Comparison of ENCODE assay signal across 8 mouse cellular contexts in the genomic region with DNA sequence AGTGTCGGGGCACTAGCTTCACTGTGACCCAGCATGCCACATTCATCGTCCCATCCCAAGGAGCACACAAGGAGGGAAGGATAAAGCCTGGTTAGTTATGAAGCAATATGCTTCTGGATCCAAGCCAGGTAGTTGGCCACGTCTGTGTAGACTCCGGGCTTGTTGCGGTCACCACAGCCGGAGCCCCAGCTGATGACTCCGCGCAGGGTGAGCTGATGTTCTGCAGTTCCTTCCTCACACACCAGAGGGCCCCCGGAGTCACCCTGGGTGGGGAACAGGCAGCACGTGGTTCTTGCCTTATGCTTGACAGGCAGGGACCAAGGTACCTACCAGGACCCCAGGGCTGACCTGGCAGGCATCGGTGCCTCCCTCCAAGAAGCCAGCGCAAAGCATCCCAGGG. TPM values are rescaled to one million over a fixed set of nuclear protein-coding genes. Genes with fewer than 3 reads are reported as not detected.
DNase-seq lines count a peak whose midpoint lies in the region; ATAC-seq and TF ChIP-seq lines count a peak whose summit lies in the region.

No protein-coding gene starts in this region.

- WGBS in bone marrow, adult 2 months: 2% methylated on average over 12 of the region's 12 CpGs
- 8% methylated on average over 12 of the region's 12 CpGs for WGBS in embryonic facial prominence, embryonic 15.5 days
- WGBS in heart, embryonic 13.5 days: 12% methylated on average over 12 of the region's 12 CpGs
- WGBS in liver, embryonic 11.5 days: 13% methylated on average over 12 of the region's 12 CpGs

- DNase-seq in B cell, adult 2 months: peak; percentile 97 to 98
- DNase-seq in kidney, postnatal 10 days: peak; percentile 92
- peak; percentile 77 for DNase-seq in liver, embryonic 11.5 days (ENCODE audit: low spot score)
- peak; percentile 93 for DNase-seq in naive thymus-derived CD4-positive, alpha-beta T cell, adult 2 months (ENCODE audit: low read depth)
- DNase-seq in splenic B cell, adult 2 months (ENCODE audit: low read depth, low spot score): peak; percentile 92

- H3K4me3 ChIP-seq in bone marrow, adult 2 months (replicated peaks; ENCODE audit: control insufficient read depth, low read depth, low read length): no peak overlapping the region
- H3K4me3 ChIP-seq in embryonic facial prominence, embryonic 15.5 days (replicated peaks): no peak overlapping the region
- H3K4me3 ChIP-seq in heart, embryonic 13.5 days: no peak overlapping the region
- H3K4me3 ChIP-seq in liver, embryonic 11.5 days (ENCODE audit: low read depth, low read length): no peak overlapping the region

- H3K27me3 ChIP-seq in embryonic facial prominence, embryonic 15.5 days: peaks cover 54% of the 10 kb centered on the region
- peaks cover 88% of the 10 kb centered on the region for H3K27me3 ChIP-seq in heart, embryonic 13.5 days (replicated peaks)
- H3K27me3 ChIP-seq in liver, embryonic 11.5 days (replicated peaks; ENCODE audit: control insufficient read depth, insufficient read depth, low read length): peaks cover 73% of the 10 kb centered on the region
- H3K27me3 ChIP-seq in splenic B cell, adult 2 months (ENCODE audit: control insufficient read depth, insufficient read depth, low read length, poor library complexity, severe bottlenecking): no peaks in the 10 kb centered on the region

- H3K9me3 ChIP-seq in embryonic facial prominence, embryonic 15.5 days (replicated peaks): no peaks in the 10 kb centered on the region
- no peaks in the 10 kb centered on the region for H3K9me3 ChIP-seq in heart, embryonic 13.5 days
- H3K9me3 ChIP-seq in liver, embryonic 11.5 days (ENCODE audit: control insufficient read depth, low read length): no peaks in the 10 kb centered on the region

- no peak overlapping the region for H3K9ac ChIP-seq in embryonic facial prominence, embryonic 15.5 days
- no peak overlapping the region for H3K9ac ChIP-seq in heart, embryonic 13.5 days
- H3K9ac ChIP-seq in liver, embryonic 11.5 days (ENCODE audit: low read depth, low read length): no peak overlapping the region

- peak overlapping the region; percentile 28 for H3K4me2 ChIP-seq in embryonic facial prominence, embryonic 15.5 days (replicated peaks)
- no peak overlapping the region for H3K4me2 ChIP-seq in heart, embryonic 13.5 days
- no peak overlapping the region for H3K4me2 ChIP-seq in liver, embryonic 11.5 days

- TF ChIP-seq CTCF in bone marrow, adult 2 months (IDR thresholded peaks at IDR 0.05; ENCODE audit: control insufficient read depth, insufficient read depth, low read length): peak; percentile 86

- peaks cover 15% of the 10 kb centered on the region for H3K4me1 ChIP-seq in bone marrow, adult 2 months (ENCODE audit: control insufficient read depth, insufficient read depth, low read length)
- peaks cover 37% of the 10 kb centered on the region for H3K4me1 ChIP-seq in embryonic facial prominence, embryonic 15.5 days
- H3K4me1 ChIP-seq in heart, embryonic 13.5 days: peaks cover 17% of the 10 kb centered on the region
- peaks cover 7% of the 10 kb centered on the region for H3K4me1 ChIP-seq in liver, embryonic 11.5 days (replicated peaks; ENCODE audit: control insufficient read depth, insufficient read depth, low read length)

- H3K36me3 ChIP-seq in embryonic facial prominence, embryonic 15.5 days: no peaks in the 10 kb centered on the region
- H3K36me3 ChIP-seq in heart, embryonic 13.5 days: no peaks in the 10 kb centered on the region
- no peaks in the 10 kb centered on the region for H3K36me3 ChIP-seq in liver, embryonic 11.5 days (ENCODE audit: control insufficient read depth, insufficient read depth, low read length)
- no peaks in the 10 kb centered on the region for H3K36me3 ChIP-seq in splenic B cell, adult 2 months (ENCODE audit: control insufficient read depth, insufficient read depth, low read length, poor library complexity, severe bottlenecking)

- ATAC-seq in embryonic facial prominence, embryonic 15.5 days (ENCODE audit: insufficient number of reproducible peaks, low FRiP score, low TSS enrichment, low read depth): peak; percentile 40; the same call in 1 of the 2 replicates
- ATAC-seq in heart, embryonic 13.5 days (ENCODE audit: extremely low read depth, insufficient number of reproducible peaks, low FRiP score, low TSS enrichment): peak; percentile 44; the same call in 1 of the 2 replicates
- ATAC-seq in liver, embryonic 11.5 days (replicated peaks; ENCODE audit: low FRiP score): peak; percentile 63

- no peak overlapping the region for H3K27ac ChIP-seq in bone marrow, adult 2 months (ENCODE audit: control insufficient read depth, insufficient read depth, low read depth, low read length, poor library complexity)
- H3K27ac ChIP-seq in embryonic facial prominence, embryonic 15.5 days (replicated peaks): no peak overlapping the region
- H3K27ac ChIP-seq in heart, embryonic 13.5 days (replicated peaks): no peak overlapping the region
- H3K27ac ChIP-seq in liver, embryonic 11.5 days (ENCODE audit: low read depth, low read length): no peak overlapping the region

- TF ChIP-seq POLR2A in bone marrow, adult 2 months (IDR thresholded peaks at IDR 0.05; ENCODE audit: borderline replicate concordance, control insufficient read depth, low read depth, low read length): no peak; the same call in 1 of the 2 replicates

RNA-seq across cellular contexts. Expression of gene Pfn3, which starts 3.0 kb away (rescaled TPM):
- not detected in 2 replicates for polyA plus RNA-seq in bone marrow, adult 2 months (2011; ENCODE audit: insufficient read depth, insufficient read length, low replicate concordance, missing spikeins)
- polyA plus RNA-seq in embryonic facial prominence, embryonic 15.5 days (2015; fragmentation: Nextera tagmentation; extraction: Ambion mirVana): not detected in 2 replicates
- polyA plus RNA-seq in heart, embryonic 13.5 days (2015; fragmentation: Nextera tagmentation; extraction: Ambion mirVana): not detected in 2 replicates
- not detected in 2 replicates for polyA plus RNA-seq in liver, embryonic 11.5 days (2014; fragmentation: Nextera tagmentation; extraction: Ambion mirVana)

RNA-seq across cellular contexts. Expression of gene F12, which starts 8.6 kb away (rescaled TPM):
- 1.3 TPM in 2 replicates for polyA plus RNA-seq in bone marrow, adult 2 months (2011; ENCODE audit: insufficient read depth, insufficient read length, low replicate concordance, missing spikeins)
- polyA plus RNA-seq in embryonic facial prominence, embryonic 15.5 days (2015; fragmentation: Nextera tagmentation; extraction: Ambion mirVana): 0.16 TPM in 1 of 2 replicates, not detected in the other
- 0.28 and 2.2 TPM in 2 replicates for polyA plus RNA-seq in heart, embryonic 13.5 days (2015; fragmentation: Nextera tagmentation; extraction: Ambion mirVana)
- polyA plus RNA-seq in liver, embryonic 11.5 days (2014; fragmentation: Nextera tagmentation; extraction: Ambion mirVana): 62.3 and 63.4 TPM in 2 replicates

RNA-seq across cellular contexts. Expression of gene Slc34a1, which starts 20.0 kb away (rescaled TPM):
- polyA plus RNA-seq in bone marrow, adult 2 months (2011; ENCODE audit: insufficient read depth, insufficient read length, low replicate concordance, missing spikeins): 6.7 TPM in 1 of 2 replicates, not detected in the other
- polyA plus RNA-seq in embryonic facial prominence, embryonic 15.5 days (2015; fragmentation: Nextera tagmentation; extraction: Ambion mirVana): 0.11 TPM in 1 of 2 replicates, not detected in the other
- polyA plus RNA-seq in heart, embryonic 13.5 days (2015; fragmentation: Nextera tagmentation; extraction: Ambion mirVana): not detected in 2 replicates
- not detected in 2 replicates for polyA plus RNA-seq in liver, embryonic 11.5 days (2014; fragmentation: Nextera tagmentation; extraction: Ambion mirVana)

RNA-seq across cellular contexts. Expression of gene Grk6, which starts 26.9 kb away (rescaled TPM):
- polyA plus RNA-seq in bone marrow, adult 2 months (2011; ENCODE audit: insufficient read depth, insufficient read length, low replicate concordance, missing spikeins): 64.8 and 109 TPM in 2 replicates
- 43.8 and 45.1 TPM in 2 replicates for polyA plus RNA-seq in embryonic facial prominence, embryonic 15.5 days (2015; fragmentation: Nextera tagmentation; extraction: Ambion mirVana)
- 16.7 and 17.7 TPM in 2 replicates for polyA plus RNA-seq in heart, embryonic 13.5 days (2015; fragmentation: Nextera tagmentation; extraction: Ambion mirVana)
- 45.8 and 49.0 TPM in 2 replicates for polyA plus RNA-seq in liver, embryonic 11.5 days (2014; fragmentation: Nextera tagmentation; extraction: Ambion mirVana)

RNA-seq across cellular contexts. Expression of gene Prr7, which starts 46.1 kb away (rescaled TPM):
- 3.1 and 4.1 TPM in 2 replicates for polyA plus RNA-seq in bone marrow, adult 2 months (2011; ENCODE audit: insufficient read depth, insufficient read length, low replicate concordance, missing spikeins)
- 1.5 TPM in 2 replicates for polyA plus RNA-seq in embryonic facial prominence, embryonic 15.5 days (2015; fragmentation: Nextera tagmentation; extraction: Ambion mirVana)
- polyA plus RNA-seq in heart, embryonic 13.5 days (2015; fragmentation: Nextera tagmentation; extraction: Ambion mirVana): not detected in 2 replicates
- 0.29 and 0.35 TPM in 2 replicates for polyA plus RNA-seq in liver, embryonic 11.5 days (2014; fragmentation: Nextera tagmentation; extraction: Ambion mirVana)

Comparison
In these comparisons a context has a peak if more than half of its experiments do, and no peak if none do; other contexts are left out.
1. RNA of gene F12, which starts 8.6 kb away (polyA plus RNA-seq): 62.3 to 63.4 TPM in liver, embryonic 11.5 days; 1.3 TPM in bone marrow, adult 2 months, 0.28 to 2.2 TPM in heart, embryonic 13.5 days and 0.16 TPM in embryonic facial prominence, embryonic 15.5 days; every median in the first group is over 10 times any median in the second.
2. Peak in every context shown above with its lines, with median percentiles within 50 percentile points of each other: DNase-seq and ATAC-seq.